Mouse (Mus musculus): ENCODE results near the gene Exosc7.

The Exosc7 gene

GRCm38 (mm10) chr9:123112805-123113521, at the start of gene Exosc7, which contains the start of gene Zdhhc3:
Gene Exosc7, plus strand, starts transcription at chr9:123113215.
Gene Zdhhc3, minus strand, starts transcription at chr9:123113205.
- peak; percentile 79 to 82 for DNase-seq (ENCODE audit: low spot score in 2 of 2)

GRCm38 (mm10) chr9:123079149-123079548, 33.9 kb upstream of the Exosc7 start:
- DNase-seq (ENCODE audit: low spot score in 2 of 2) = no peak

GRCm38 (mm10) chr9:123080355-123080754, 32.7 kb upstream of the Exosc7 start:
- no peak for DNase-seq (ENCODE audit: low spot score in 2 of 2)

GRCm38 (mm10) chr9:123080796-123081195, 32.2 kb upstream of the Exosc7 start:
- no peak for DNase-seq (ENCODE audit: low spot score in 2 of 2)

- DNase-seq (ENCODE audit: low spot score in 2 of 2) = no peak
These were observed 27.6 kb upstream of the Exosc7 start for GRCm38 (mm10) chr9:123085373-123085772.

- DNase-seq (ENCODE audit: low spot score in 2 of 2) = no peak
These were observed 25.5 kb upstream of the Exosc7 start for GRCm38 (mm10) chr9:123087558-123087957.

GRCm38 (mm10) chr9:123090844-123091243, 22.2 kb upstream of the Exosc7 start:
- no peak for DNase-seq (ENCODE audit: low spot score in 2 of 2)

- no peak for DNase-seq (ENCODE audit: low spot score in 2 of 2)
These were observed 13.2 kb upstream of the Exosc7 start for GRCm38 (mm10) chr9:123099631-123100455.

- DNase-seq (ENCODE audit: low spot score in 2 of 2) = no peak
These were observed 9.6 kb upstream of the Exosc7 start for GRCm38 (mm10) chr9:123103425-123103824.

- no peak for DNase-seq (ENCODE audit: low spot score in 2 of 2)
These were observed 8.7 kb upstream of the Exosc7 start for GRCm38 (mm10) chr9:123104362-123104761.

GRCm38 (mm10) chr9:123107186-123107585, 5.8 kb upstream of the Exosc7 start:
- no peak for DNase-seq (ENCODE audit: low spot score in 2 of 2)

GRCm38 (mm10) chr9:123109188-123109587, 3.8 kb upstream of the Exosc7 start:
- DNase-seq (ENCODE audit: low spot score in 2 of 2) = no peak

- no peak for DNase-seq (ENCODE audit: low spot score in 2 of 2)
These were observed 1.2 kb upstream of the Exosc7 start for GRCm38 (mm10) chr9:123111751-123112221.

GRCm38 (mm10) chr9:123113931-123114330, 916 bp downstream of the Exosc7 start:
- DNase-seq (ENCODE audit: low spot score in 2 of 2) = no peak

- DNase-seq (ENCODE audit: low spot score in 2 of 2) = no peak
These were observed 2.6 kb downstream of the Exosc7 start for GRCm38 (mm10) chr9:123115566-123115965.

- no peak for DNase-seq (ENCODE audit: low spot score in 2 of 2)
These were observed 10.0 kb downstream of the Exosc7 start for GRCm38 (mm10) chr9:123123017-123123416.

GRCm38 (mm10) chr9:123123571-123124412, 10.8 kb downstream of the Exosc7 start:
- peak in 1 of 2 experiments; percentile 24 for DNase-seq (ENCODE audit: low spot score in 2 of 2)

- no peak for DNase-seq (ENCODE audit: low spot score in 2 of 2)
These were observed 11.5 kb downstream of the Exosc7 start for GRCm38 (mm10) chr9:123124413-123124981.

GRCm38 (mm10) chr9:123127663-123128062, 14.6 kb downstream of the Exosc7 start:
- no peak for DNase-seq (ENCODE audit: low spot score in 2 of 2)

GRCm38 (mm10) chr9:123132994-123133393, 20.0 kb downstream of the Exosc7 start:
- DNase-seq (ENCODE audit: low spot score in 2 of 2) = no peak

- no peak for DNase-seq (ENCODE audit: low spot score in 2 of 2)
These were observed 24.1 kb downstream of the Exosc7 start for GRCm38 (mm10) chr9:123136953-123137682.

Measured in spleen, postnatal 36 days (tissue).